Mouse (Mus musculus): ENCODE measurements around the gene Fcer1a.

DNA sequence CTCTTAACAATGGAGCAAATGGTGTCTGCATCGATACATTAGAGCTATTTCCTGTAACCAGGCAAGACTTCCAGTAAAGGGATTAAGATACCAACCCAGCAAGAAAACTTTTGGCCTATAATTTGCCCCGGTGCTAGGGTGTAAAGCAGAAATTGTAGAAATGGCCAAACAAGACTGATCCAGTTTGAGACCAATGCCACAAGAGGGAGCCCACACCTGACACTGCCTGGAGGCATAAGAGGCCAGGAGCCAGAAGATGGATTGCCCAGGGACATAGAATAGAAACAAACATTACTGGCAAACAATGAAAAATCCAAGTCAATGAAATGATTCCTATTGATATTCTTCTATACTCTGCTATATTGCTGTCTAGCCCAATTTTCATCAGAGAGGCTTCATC lies 30.7 kb downstream of the Fcer1a start:
- TF ChIP-seq EP300 (IDR thresholded peaks at IDR 0.05) (no peak), CTCF (IDR thresholded peaks at IDR 0.05) (no peak)

All from lung, postnatal 0 days (tissue).